In the genomic region with DNA sequence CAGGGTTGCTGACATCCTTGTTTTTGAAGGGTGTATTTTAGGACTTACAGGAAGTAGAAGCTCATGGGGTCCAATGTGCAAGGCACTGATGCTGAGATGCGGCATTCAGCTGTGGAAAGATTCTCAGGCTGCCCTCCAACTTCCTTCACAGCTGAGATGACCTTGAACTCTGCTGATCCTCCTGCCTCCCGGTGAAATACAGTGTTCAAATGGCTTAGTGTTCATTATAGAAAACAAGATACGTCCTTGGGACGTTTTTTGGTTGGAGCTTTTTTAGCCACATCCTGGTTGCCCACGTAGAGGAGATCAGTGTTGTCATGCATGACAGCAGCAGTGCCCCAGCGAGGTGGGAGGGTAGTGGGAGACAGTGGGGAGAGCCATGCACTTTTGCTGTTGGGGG, we compare ENCODE assay signal across 9 mouse cellular contexts. TPM values are rescaled to one million over a fixed set of nuclear protein-coding genes. Genes with fewer than 3 reads are reported as not detected.
DNase-seq lines count a peak whose midpoint lies in the region; ATAC-seq and TF ChIP-seq lines count a peak whose summit lies in the region.
"Had no signal": no experiment of that assay in that cellular context is flagged by ENCODE, and none has a peak within 500 bp of the region (broad histone marks: within the 10 kb centered on the region; RNA-seq: fewer than 3 reads in every experiment).

No protein-coding gene starts in this region.

- peaks cover 67% of the 10 kb centered on the region for H3K4me1 ChIP-seq in kidney, embryonic 14.5 days (ENCODE audit: control insufficient read depth, insufficient read depth, low read length)
- peaks cover 46% of the 10 kb centered on the region for H3K4me1 ChIP-seq in liver, postnatal 0 days (ENCODE audit: insufficient read depth)

- peak; percentile 8 for DNase-seq in cerebellum, adult 9-11 months
- DNase-seq in cerebellum, adult 18-20 months: no peak
- DNase-seq in kidney, adult 11 months: no peak
- DNase-seq in liver, postnatal 0 days: no peak
- no peak for DNase-seq in adrenal gland, adult 8-10 months
- DNase-seq in layer of hippocampus, adult 18-20 months (ENCODE audit: low spot score in 2 of 2): no peak

- H3K4me3 ChIP-seq in kidney, embryonic 14.5 days (ENCODE audit: low read length): no peak overlapping the region
- H3K4me3 ChIP-seq in liver, postnatal 0 days (ENCODE audit: low read depth, low read length): no peak overlapping the region
- H3K4me3 ChIP-seq: forebrain, embryonic 15.5 days had no signal

- no peaks in the 10 kb centered on the region for H3K9me3 ChIP-seq in kidney, embryonic 14.5 days (ENCODE audit: control insufficient read depth, low read length)
- no peaks in the 10 kb centered on the region for H3K9me3 ChIP-seq in liver, postnatal 0 days (ENCODE audit: low read length)
- H3K9me3 ChIP-seq: forebrain, embryonic 15.5 days had no signal

- peaks cover 75% of the 10 kb centered on the region for H3K36me3 ChIP-seq in kidney, embryonic 14.5 days (ENCODE audit: control insufficient read depth, insufficient read depth, low read length)
- peaks cover 74% of the 10 kb centered on the region for H3K36me3 ChIP-seq in liver, postnatal 0 days (replicated peaks; ENCODE audit: insufficient read depth, low read length)

- H3K4me2 ChIP-seq in kidney, embryonic 14.5 days (replicated peaks; ENCODE audit: low read depth, low read length): no peak overlapping the region
- H3K4me2 ChIP-seq in liver, postnatal 0 days (ENCODE audit: low read depth, low read length): peak overlapping the region; percentile 26; the same call in 1 of the 2 replicates

- no peak for TF ChIP-seq EP300 in liver, postnatal 0 days (IDR thresholded peaks at IDR 0.05; ENCODE audit: low read depth)

- WGBS in kidney, embryonic 14.5 days: 25% methylated on average over 6 of the region's 6 CpGs
- 47% methylated on average over 6 of the region's 6 CpGs for WGBS in liver, postnatal 0 days (ENCODE audit: insufficient replicate concordance)

- no peak for ATAC-seq in kidney, embryonic 14.5 days (ENCODE audit: low FRiP score, low TSS enrichment)
- ATAC-seq in CD4-positive, CD25-positive, alpha-beta regulatory T cell, adult 4 months: peak; percentile 69
- no peak for ATAC-seq in liver, postnatal 0 days
- ATAC-seq: forebrain, embryonic 15.5 days had no signal

- no peaks in the 10 kb centered on the region for H3K27me3 ChIP-seq in kidney, embryonic 14.5 days (ENCODE audit: control insufficient read depth, insufficient read depth, low read length)
- H3K27me3 ChIP-seq in liver, postnatal 0 days (ENCODE audit: insufficient read depth, low read length): no peaks in the 10 kb centered on the region
- H3K27me3 ChIP-seq: forebrain, embryonic 15.5 days had no signal

- H3K9ac ChIP-seq in kidney, embryonic 14.5 days (ENCODE audit: low read depth, low read length): 0 out of 2 replicates have a peak overlapping the region, but pooled peaks have one; percentile 45
- H3K9ac ChIP-seq in liver, postnatal 0 days (replicated peaks): peak overlapping the region; percentile 23; the same call in 1 of the 2 replicates
- H3K9ac ChIP-seq: forebrain, embryonic 15.5 days had no signal

- no peak for TF ChIP-seq CTCF in liver, postnatal 0 days (IDR thresholded peaks at IDR 0.05; ENCODE audit: low read depth)

- no peak overlapping the region for H3K27ac ChIP-seq in kidney, embryonic 14.5 days (ENCODE audit: low read depth, low read length)
- H3K27ac ChIP-seq in liver, postnatal 0 days (ENCODE audit: low read depth): no peak overlapping the region
- H3K27ac ChIP-seq: forebrain, embryonic 15.5 days had no signal

RNA-seq across cellular contexts. Expression of gene Ppp1cc, which starts 5.1 kb away (rescaled TPM):
- polyA plus RNA-seq in kidney, embryonic 14.5 days (2014; fragmentation: Nextera tagmentation; extraction: Ambion mirVana): 281 and 296 TPM in 2 replicates
- polyA plus RNA-seq in CD4-positive, CD25-positive, alpha-beta regulatory T cell, adult 4 months (2017; shearing (Covaris generic)): 10 to 100 TPM; 34.6 to 82.0 TPM
- polyA plus RNA-seq in liver, postnatal 0 days (2015; fragmentation: Nextera tagmentation; extraction: Ambion mirVana): 97.7 and 97.9 TPM in 2 replicates
- 100 to 1,000 TPM; 122 to 226 (median 188) TPM for total RNA-seq in adrenal gland, adult 8-10 months (2022)
- 100 to 1,000 TPM; 189 to 219 TPM for total RNA-seq in layer of hippocampus, adult 18-20 months (2021)

RNA-seq across cellular contexts. Expression of gene Ccdc63, which starts 22.6 kb away (rescaled TPM):
- 0.31 and 0.36 TPM in 2 replicates for polyA plus RNA-seq in kidney, embryonic 14.5 days (2014; fragmentation: Nextera tagmentation; extraction: Ambion mirVana)
- polyA plus RNA-seq in CD4-positive, CD25-positive, alpha-beta regulatory T cell, adult 4 months (2017; shearing (Covaris generic)): under 1 TPM in 1 of 2 experiments, not detected in 1; 0.75 TPM
- 0.13 and 0.18 TPM in 2 replicates for polyA plus RNA-seq in liver, postnatal 0 days (2015; fragmentation: Nextera tagmentation; extraction: Ambion mirVana)
- under 1 TPM in 1 of 4 experiments, not detected in 3; 0.22 TPM for total RNA-seq in adrenal gland, adult 8-10 months (2022)
- 1 to 10 TPM in 1 of 2 experiments, under 1 TPM in 1; 0.68 to 1.0 TPM for total RNA-seq in layer of hippocampus, adult 18-20 months (2021)
- polyA plus RNA-seq: forebrain, embryonic 15.5 days had no signal

RNA-seq across cellular contexts. Expression of gene Hvcn1, which starts 43.4 kb away (rescaled TPM):
- polyA plus RNA-seq in kidney, embryonic 14.5 days (2014; fragmentation: Nextera tagmentation; extraction: Ambion mirVana): 12.7 TPM in 2 replicates
- polyA plus RNA-seq in CD4-positive, CD25-positive, alpha-beta regulatory T cell, adult 4 months (2017; shearing (Covaris generic)): 100 to 1,000 TPM in 1 of 2 experiments, 10 to 100 TPM in 1; 51.8 to 108 TPM
- 7.0 and 7.3 TPM in 2 replicates for polyA plus RNA-seq in liver, postnatal 0 days (2015; fragmentation: Nextera tagmentation; extraction: Ambion mirVana)
- total RNA-seq in adrenal gland, adult 8-10 months (2022): 1 to 10 TPM; 1.8 to 8.0 (median 4.2) TPM
- 1 to 10 TPM; 2.4 to 3.1 TPM for total RNA-seq in layer of hippocampus, adult 18-20 months (2021)
